Mouse (Mus musculus) adrenal gland, adult 18-20 months (tissue): ENCODE results near the gene Cfap69. TPM values are rescaled to one million over a fixed set of nuclear protein-coding genes. Genes with fewer than 3 reads are reported as not detected.

ENCODE experiments used
- total RNA-seq, 2 experiments: library from RNA; stranded (reverse); gene quantifications; 1 replicate in 1 of 2; 2 replicates in 1 of 2; pipeline ENCODE4 v1.2.3; 2021

Gene Cfap69
- total RNA-seq, 2 experiments from 2014 or later, result 6.4 to 8.3 TPM

Other genes starting within 250 kb of the Cfap69 start
- gene Cdk14, start 243.9 kb downstream of the Cfap69 start, total RNA-seq, result 10 to 100 TPM in 1 of 2 experiments, 1 to 10 TPM in 1; 8.7 to 15.9 TPM
- not detected for gene 1700015F17Rik, start 185.1 kb downstream of the Cfap69 start, total RNA-seq
- 10 to 100 TPM; 17.5 to 18.0 TPM for gene Cldn12, start 149.3 kb downstream of the Cfap69 start, total RNA-seq
- gene Gtpbp10, start 104.7 kb downstream of the Cfap69 start, total RNA-seq, result 10 to 100 TPM; 10.2 to 10.3 TPM
- not detected for gene Gm8773, start 90.4 kb downstream of the Cfap69 start, total RNA-seq
- 10 to 100 TPM; 32.8 to 37.6 TPM for gene Steap2, start 30.3 kb upstream of the Cfap69 start, total RNA-seq
- 10 to 100 TPM; 22.9 to 29.9 TPM for gene Steap1, start 85.1 kb upstream of the Cfap69 start, total RNA-seq